Mouse (Mus musculus) neural tube, embryonic 14.5 days (tissue): ENCODE data around the gene Dnajc30. TPM values are rescaled to one million over a fixed set of nuclear protein-coding genes. Genes with fewer than 3 reads are reported as not detected.

Source experiments
- ATAC-seq: fragments of 200-750 bp; cut with Nextera tagmentation; 2 replicates; pipeline ENCODE4 v1.8.0; 2017; ENCODE audit warnings: low read depth, mild to moderate bottlenecking, moderate TSS enrichment, moderate library complexity
- H3K27ac ChIP-seq: fragments of 300-500 bp; sonication (generic); 2 replicates; pipeline ENCODE4 v1.5.1; 2014; ENCODE audit warnings: low read depth, mild to moderate bottlenecking, control low read depth, low read length, moderate library complexity, mixed read lengths
- H3K27me3 ChIP-seq: fragments of 300-500 bp; sonication (generic); 2 replicates; pipeline ENCODE4 v1.6.1; 2014; ENCODE audit warnings: low read length; ENCODE audit not compliant: control insufficient read depth, insufficient read depth
- H3K36me3 ChIP-seq: fragments of 300-500 bp; sonication (generic); 2 replicates; pipeline ENCODE4 v1.6.1; 2014; ENCODE audit warnings: low read length, mixed read lengths; ENCODE audit not compliant: control insufficient read depth, insufficient read depth
- H3K4me1 ChIP-seq: fragments of 300-500 bp; sonication (generic); 2 replicates; pipeline ENCODE4 v1.6.1; 2014; ENCODE audit warnings: low read length; ENCODE audit not compliant: control insufficient read depth, insufficient read depth
- H3K4me2 ChIP-seq: fragments of 300-500 bp; sonication (generic); 2 replicates; pipeline ENCODE4 v1.6.1; 2014; ENCODE audit warnings: mild to moderate bottlenecking, low read depth, low read length, control low read depth
- H3K4me3 ChIP-seq: fragments of 300-500 bp; sonication (generic); 2 replicates; pipeline ENCODE4 v1.5.1; 2014; ENCODE audit warnings: low read depth, low read length, control low read depth, mixed read lengths
- H3K9ac ChIP-seq: fragments of 300-500 bp; sonication (generic); replicated peaks from 2 replicates; pipeline ENCODE4 v1.6.1; 2014; ENCODE audit warnings: low read depth, mild to moderate bottlenecking, control low read depth, low read length, mixed read lengths
- H3K9me3 ChIP-seq: fragments of 300-500 bp; sonication (generic); 2 replicates; pipeline ENCODE4 v1.6.1; 2016; ENCODE audit warnings: low read length; ENCODE audit not compliant: control insufficient read depth
- WGBS: fragments of 180-500 bp; shearing (Covaris S2); extraction: QIAGEN DNeasy Blood & Tissue Kit; methylation state at CpG from one replicate; pipeline ENCODE4 v1.1.7; 2014; 5-methylcytosine and 5-hydroxymethylcytosine counted together
- polyA plus RNA-seq: library from polyadenylated mRNA; unstranded; fragments of >200 nt; fragmentation: Nextera tagmentation; extraction: Ambion mirVana; gene quantifications from 2 replicates; pipeline ENCODE4 v1.2.1, GENCODE M21; 2014

The Dnajc30 gene
- polyA plus RNA-seq, 1 experiment from 2014 or later, result 47.0 TPM

- peaks cover 5% of the 10 kb centered on the region; the same call in 1 of the 2 replicates for H3K4me1 ChIP-seq
- H3K4me3 ChIP-seq, result no peak overlapping the region
- no peaks in the 10 kb centered on the region for H3K36me3 ChIP-seq
- ATAC-seq, result no peak
- H3K9ac ChIP-seq, result no peak overlapping the region
- H3K27me3 ChIP-seq, result peaks cover 19% of the 10 kb centered on the region
- H3K4me2 ChIP-seq, result no peak overlapping the region
- 73% methylated on average over 6 of the region's 6 CpGs for WGBS
- H3K27ac ChIP-seq, result no peak overlapping the region
- no peaks in the 10 kb centered on the region for H3K9me3 ChIP-seq
These were observed 46.0 kb downstream of the Dnajc30 start for GRCm38 (mm10) chr5:135109976-135110375.

DNA sequence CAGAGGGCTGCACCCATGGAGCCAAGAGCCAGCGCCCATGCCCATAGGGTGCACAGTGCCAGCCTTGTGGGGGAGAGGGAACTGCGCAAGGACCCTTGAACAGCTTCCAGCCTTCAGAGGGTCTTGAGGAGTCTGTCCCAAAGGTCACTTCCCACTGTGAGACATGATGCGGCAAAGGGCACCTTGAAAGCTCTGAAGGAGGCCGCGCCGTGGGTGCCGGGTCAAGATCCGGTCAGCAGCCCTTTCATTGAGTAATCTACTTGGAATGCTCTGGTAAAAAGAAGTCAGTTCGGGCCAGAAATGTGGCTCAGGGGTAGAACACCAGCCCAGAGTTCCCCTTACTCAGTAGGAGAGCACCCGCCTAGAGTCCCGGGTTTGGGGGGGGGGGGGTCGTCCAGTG lies 49.8 kb downstream of the Dnajc30 start:
- no peak overlapping the region for H3K9ac ChIP-seq
- no peak for ATAC-seq
- H3K4me1 ChIP-seq, result no peaks in the 10 kb centered on the region
- H3K4me3 ChIP-seq, result no peak overlapping the region
- H3K4me2 ChIP-seq, result no peak overlapping the region
- no peaks in the 10 kb centered on the region for H3K9me3 ChIP-seq
- H3K27me3 ChIP-seq, result peaks cover 4% of the 10 kb centered on the region
- no peak overlapping the region for H3K27ac ChIP-seq
- H3K36me3 ChIP-seq, result no peaks in the 10 kb centered on the region
- 86% methylated on average over 12 of the region's 12 CpGs for WGBS

- H3K9me3 ChIP-seq, result no peaks in the 10 kb centered on the region
- H3K4me1 ChIP-seq, result no peaks in the 10 kb centered on the region
- H3K27me3 ChIP-seq, result no peaks in the 10 kb centered on the region
- H3K9ac ChIP-seq, result no peak overlapping the region
- no peak overlapping the region for H3K27ac ChIP-seq
- no peak overlapping the region for H3K4me2 ChIP-seq
- WGBS, result 86% methylated on average over 8 of the region's 8 CpGs
- H3K4me3 ChIP-seq, result no peak overlapping the region
- no peak for ATAC-seq
- H3K36me3 ChIP-seq, result no peaks in the 10 kb centered on the region
These were observed 51.2 kb downstream of the Dnajc30 start for GRCm38 (mm10) chr5:135115241-135115640.

Other genes starting within 250 kb of the Dnajc30 start
- gene Tmem270, start 157.5 kb upstream of the Dnajc30 start, polyA plus RNA-seq, result not detected in 2 replicates
- 0.32 TPM in 1 of 2 replicates, not detected in the other for gene Cldn13, start 148.7 kb upstream of the Dnajc30 start, polyA plus RNA-seq
- 3.7 and 7.4 TPM in 2 replicates for gene Mettl27, start 131.8 kb upstream of the Dnajc30 start, polyA plus RNA-seq
- gene Cldn4, start 117.3 kb upstream of the Dnajc30 start, polyA plus RNA-seq, result not detected in 2 replicates
- gene Cldn3, start 78.0 kb upstream of the Dnajc30 start, polyA plus RNA-seq, result 0.48 and 0.57 TPM in 2 replicates
- 74.8 and 79.6 TPM in 2 replicates for gene Abhd11, start 55.0 kb upstream of the Dnajc30 start, polyA plus RNA-seq
- 120 and 132 TPM in 2 replicates for gene Stx1a, start 40.7 kb upstream of the Dnajc30 start, polyA plus RNA-seq
- 60.3 and 72.5 TPM in 2 replicates for gene Bud23, start 757 bp downstream of the Dnajc30 start, polyA plus RNA-seq
- gene Vps37d, start 14.1 kb downstream of the Dnajc30 start, polyA plus RNA-seq, result 26.9 and 28.8 TPM in 2 replicates
- gene Mlxipl, start 25.7 kb downstream of the Dnajc30 start, polyA plus RNA-seq, result 0.27 and 0.89 TPM in 2 replicates
- 16.4 and 17.2 TPM in 2 replicates for gene Tbl2, start 85.5 kb downstream of the Dnajc30 start, polyA plus RNA-seq
- 40.0 and 41.6 TPM in 2 replicates for gene Bcl7b, start 104.1 kb downstream of the Dnajc30 start, polyA plus RNA-seq
- 35.0 and 37.3 TPM in 2 replicates for gene Baz1b, start 123.1 kb downstream of the Dnajc30 start, polyA plus RNA-seq
- gene Fzd9, start 187.0 kb downstream of the Dnajc30 start, polyA plus RNA-seq, result 10.0 and 12.0 TPM in 2 replicates